Mouse (Mus musculus): ENCODE measurements around the gene Araf. TPM values are rescaled to one million over a fixed set of nuclear protein-coding genes. Genes with fewer than 3 reads are reported as not detected.
"Not testable (repeated sequence)": the region's sequence is repeated elsewhere in the genome, so short reads cannot be mapped to it uniquely, and the experiment has no call there.

Araf gene
- polyA plus RNA-seq (2012; rRNA removed) = 117 and 143 TPM in 2 replicates

GRCm38 (mm10) chrX:20797681-20798080 is at the start of gene Araf:
Gene Araf (plus strand): TSS chrX:20797814.
- no peak for DNase-seq (ENCODE audit: low read depth, low spot score)
- 25% methylated on average over 6 of the region's 7 CpGs for WGBS

DNA sequence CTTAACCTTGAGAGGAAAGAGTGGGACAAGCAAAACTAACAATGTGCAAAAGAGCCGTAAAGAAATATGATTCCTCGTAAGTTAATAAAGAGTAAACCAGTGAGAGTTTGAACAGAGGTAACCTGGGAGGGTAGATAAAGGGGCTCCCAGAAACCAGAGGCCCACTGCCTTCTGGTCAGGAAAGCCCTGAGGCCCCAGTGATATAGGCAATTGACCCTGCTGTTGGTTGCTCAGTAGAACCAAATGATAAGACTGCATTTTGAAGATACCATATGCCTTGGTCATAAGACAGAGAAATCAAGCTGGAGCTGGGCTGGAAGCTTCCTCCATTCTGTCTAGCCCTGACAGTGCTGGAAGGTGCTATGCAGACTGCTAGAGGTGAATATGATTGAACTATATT is 48.8 kb upstream of the Araf start:
- DNase-seq (ENCODE audit: low read depth, low spot score) = no peak
- WGBS = 68% methylated on average over 2 of the region's 2 CpGs

GRCm38 (mm10) chrX:20761201-20761600 is 36.4 kb upstream of the Araf start:
- 62% methylated on average over 4 of the region's 4 CpGs for WGBS
- DNase-seq (ENCODE audit: low read depth, low spot score) = no peak

DNA sequence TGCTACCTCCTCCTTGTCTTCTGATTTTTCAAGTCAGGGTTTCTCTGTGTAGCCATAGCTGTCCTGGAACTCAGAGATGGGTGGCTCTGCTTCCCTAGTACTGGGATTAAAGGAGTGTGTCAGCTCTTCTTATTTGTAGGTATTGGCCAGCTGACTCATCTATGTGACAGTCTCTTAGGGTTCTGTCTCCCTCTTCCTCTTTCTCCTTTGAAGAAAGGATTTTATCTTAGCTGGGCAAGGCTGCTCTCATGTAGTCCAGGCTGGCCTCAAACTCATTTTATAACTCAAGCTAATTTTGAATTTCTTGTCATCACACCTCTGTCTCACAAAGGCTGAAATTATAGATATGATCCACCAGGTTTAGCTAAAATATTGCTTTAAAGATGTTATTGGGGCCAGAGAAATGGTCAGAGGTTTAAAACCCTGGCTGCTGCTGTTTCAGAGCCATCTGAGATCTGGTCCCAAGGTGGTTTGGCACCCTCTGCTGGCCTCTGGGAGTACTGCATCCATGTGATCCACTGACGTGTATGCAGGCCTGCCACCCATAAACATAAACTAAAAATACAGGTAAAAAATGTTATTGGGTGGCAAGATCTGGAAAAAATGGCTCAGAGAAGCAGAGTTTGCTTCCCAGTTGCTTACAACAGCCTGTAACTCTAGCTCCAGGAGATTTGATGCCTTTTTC is 26.8 kb upstream of the Araf start:
- DNase-seq (ENCODE audit: low read depth, low spot score) = peak; percentile 55
- 12% methylated on average over 1 of the region's 1 CpGs for WGBS

DNA sequence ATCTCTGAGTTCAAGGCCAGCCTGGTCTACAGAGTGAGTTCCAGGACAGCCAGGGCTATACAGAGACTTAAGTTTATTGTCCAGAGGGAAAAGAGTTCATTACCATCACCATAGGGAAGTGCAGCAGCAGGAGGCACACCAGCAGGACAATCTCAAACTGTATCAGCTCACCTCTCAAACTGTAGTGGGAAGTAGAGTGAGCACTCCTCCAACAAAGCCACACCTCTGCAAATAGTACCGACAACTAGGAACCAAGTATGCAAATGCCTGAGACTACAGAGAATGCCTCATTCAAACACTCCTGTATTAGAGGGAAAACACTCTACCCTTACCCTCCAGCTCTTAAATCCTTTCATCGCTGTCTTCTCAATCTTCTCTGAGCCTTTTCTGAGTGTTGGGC is 25.9 kb upstream of the Araf start:
- 38% methylated on average over 2 of the region's 2 CpGs for WGBS
- DNase-seq (ENCODE audit: low read depth, low spot score) = no peak

DNA sequence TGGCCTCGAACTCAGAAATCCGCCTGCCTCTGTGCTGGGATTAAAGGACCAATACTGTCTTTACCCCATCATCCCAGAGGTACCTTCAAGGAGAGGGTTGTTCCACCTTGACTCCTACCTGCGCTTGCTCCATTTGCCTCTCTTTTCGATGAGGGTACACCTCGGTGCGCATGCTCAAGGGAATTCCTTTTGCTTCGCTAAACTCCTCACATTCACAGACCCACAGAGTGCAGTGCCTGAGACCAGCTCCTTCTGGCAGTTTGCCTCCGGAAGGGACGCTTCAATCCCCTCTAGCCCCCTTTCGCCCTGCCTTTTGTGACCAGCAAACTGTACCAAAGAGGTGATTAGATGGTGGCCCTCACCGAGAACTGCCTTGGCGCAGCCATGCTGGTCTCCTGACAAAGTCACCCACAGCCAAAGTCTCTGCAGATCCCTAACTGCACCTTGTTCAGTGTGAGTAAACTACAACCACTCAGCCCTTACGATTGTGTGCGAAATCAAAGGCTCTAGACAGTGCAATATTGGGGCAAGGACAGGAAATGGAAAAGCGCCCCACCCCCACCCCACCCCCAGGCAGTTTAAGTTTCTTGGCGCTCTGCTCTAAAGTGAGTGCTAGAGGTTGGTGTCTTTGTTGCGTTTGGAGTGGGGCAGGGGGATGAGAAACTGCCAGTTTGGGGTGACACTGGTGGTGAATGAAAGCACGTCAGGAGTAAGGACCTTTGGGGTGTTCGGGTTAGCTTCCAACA is 22.2 kb upstream of the Araf start:
- no peak for DNase-seq (ENCODE audit: low read depth, low spot score)
- WGBS = 57% methylated on average over 19 of the region's 19 CpGs

DNA sequence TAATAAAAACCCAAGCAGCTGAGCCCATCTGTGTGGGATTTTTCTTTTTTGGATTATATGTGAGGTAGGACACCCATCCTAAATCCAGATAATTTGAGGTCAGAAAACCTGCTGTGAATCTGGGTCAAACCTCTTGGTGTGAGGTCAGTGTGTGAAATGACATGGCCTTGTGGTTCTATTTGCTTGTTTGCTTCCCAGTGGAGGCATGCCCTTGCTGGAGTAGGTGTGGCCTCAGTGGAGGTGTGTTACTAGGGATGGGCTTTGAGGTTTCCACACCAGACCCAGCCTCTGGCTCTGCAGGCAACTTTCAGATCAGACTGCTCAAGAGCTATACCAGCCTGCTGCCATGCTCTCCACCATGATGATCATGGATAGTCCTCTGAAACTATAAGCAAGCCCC is 20.0 kb upstream of the Araf start:
- no peak for DNase-seq (ENCODE audit: low read depth, low spot score)

- no peak for DNase-seq (ENCODE audit: low read depth, low spot score)
- 75% methylated on average over 2 of the region's 2 CpGs for WGBS
These were observed 10.3 kb upstream of the Araf start for GRCm38 (mm10) chrX:20787309-20787708.

DNA sequence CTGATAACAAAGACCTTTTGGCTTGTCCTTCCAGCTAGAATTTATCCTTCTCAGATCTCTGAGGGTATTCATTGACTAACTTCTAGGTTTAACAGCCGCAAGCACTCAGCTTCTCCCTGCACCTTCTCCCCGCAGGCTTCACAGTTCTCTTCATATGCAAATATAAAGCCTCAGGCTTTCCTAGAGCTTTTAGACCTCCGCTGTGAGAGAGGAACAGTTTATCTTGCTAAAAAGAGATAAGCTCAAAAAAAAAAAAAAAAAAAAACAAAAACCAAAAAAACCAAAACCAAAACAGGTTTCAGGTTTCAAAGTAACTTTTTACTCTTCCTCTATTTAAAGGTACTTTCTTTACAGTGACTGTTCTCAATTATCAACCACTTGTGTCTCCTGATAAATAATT is 5.2 kb upstream of the Araf start:
- no peak for DNase-seq (ENCODE audit: low read depth, low spot score)
- WGBS = 64% methylated on average over 3 of the region's 3 CpGs

DNA sequence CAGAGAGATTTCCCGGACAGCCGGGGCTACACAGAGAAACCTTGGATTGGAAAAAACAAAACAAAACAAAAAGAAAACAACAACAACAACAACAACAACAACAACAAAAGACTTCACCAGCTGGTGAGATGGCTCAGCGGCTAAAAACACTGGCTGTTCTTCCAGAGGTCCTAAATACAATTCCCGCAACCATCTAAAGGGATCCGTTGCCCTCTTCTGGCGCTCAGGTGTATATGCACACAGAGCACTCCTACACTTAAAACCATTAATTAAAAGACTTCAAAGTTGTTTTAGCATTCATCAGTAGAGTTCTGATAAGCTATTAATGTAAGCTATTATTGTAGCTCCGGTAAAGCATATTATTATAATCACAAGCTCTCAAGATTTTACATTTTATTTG is 4.4 kb upstream of the Araf start:
- WGBS = 73% methylated on average over 7 of the region's 7 CpGs
- no peak for DNase-seq (ENCODE audit: low read depth, low spot score)

GRCm38 (mm10) chrX:20794229-20794628 is 3.4 kb upstream of the Araf start:
- 56% methylated on average over 5 of the region's 5 CpGs for WGBS
- DNase-seq (ENCODE audit: low read depth, low spot score) = no peak

- WGBS = 22% methylated on average over 21 of the region's 21 CpGs
- DNase-seq (ENCODE audit: low read depth, low spot score) = no peak
These were observed 655 bp downstream of the Araf start for GRCm38 (mm10) chrX:20798141-20798796.

DNA sequence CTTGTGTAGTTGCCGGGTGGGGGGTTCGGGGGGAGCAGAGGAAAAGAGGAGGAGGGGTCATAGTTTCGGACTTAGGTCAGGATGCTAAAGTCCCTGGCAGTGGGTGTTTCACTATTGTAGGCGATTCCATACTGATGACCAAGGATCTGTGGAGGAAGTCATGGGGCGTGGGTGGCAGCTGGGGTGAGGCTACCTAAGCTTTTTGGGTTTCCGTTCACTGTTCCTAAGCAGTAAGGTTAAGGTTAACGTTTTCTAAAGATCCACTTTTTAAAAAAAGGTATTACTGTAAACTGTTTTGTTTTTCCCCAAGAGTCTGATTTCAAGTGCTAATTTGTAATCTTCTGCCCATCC is 1.2 kb downstream of the Araf start:
- 21% methylated on average over 7 of the region's 7 CpGs for WGBS
- DNase-seq (ENCODE audit: low read depth, low spot score) = no peak

- no peak for DNase-seq (ENCODE audit: low read depth, low spot score)
- 67% methylated on average over 2 of the region's 2 CpGs for WGBS
These were observed 3.8 kb downstream of the Araf start for GRCm38 (mm10) chrX:20801456-20801855.

DNA sequence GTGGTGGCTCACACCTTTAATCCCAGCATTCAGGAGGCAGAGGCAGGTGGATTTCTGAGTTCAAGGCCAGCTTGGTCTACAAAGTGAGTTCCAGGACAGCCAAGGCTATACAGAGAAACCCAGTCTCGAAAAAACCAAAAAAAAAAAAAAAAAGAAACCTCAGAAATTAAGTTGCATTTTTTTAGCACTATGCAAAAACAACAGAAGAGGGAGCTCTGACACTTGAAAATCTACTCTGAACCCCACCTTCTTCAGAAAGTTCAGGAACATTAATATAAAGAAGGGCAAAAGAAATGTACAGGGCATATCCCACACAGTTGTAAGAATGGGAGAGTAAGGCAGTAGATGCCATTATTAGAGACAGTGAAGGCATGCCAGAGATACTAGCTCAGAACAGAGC is 6.7 kb downstream of the Araf start:
- 0% methylated on average over 1 of the region's 1 CpGs for WGBS
- DNase-seq (ENCODE audit: low read depth, low spot score) = not testable (repeated sequence)

DNA sequence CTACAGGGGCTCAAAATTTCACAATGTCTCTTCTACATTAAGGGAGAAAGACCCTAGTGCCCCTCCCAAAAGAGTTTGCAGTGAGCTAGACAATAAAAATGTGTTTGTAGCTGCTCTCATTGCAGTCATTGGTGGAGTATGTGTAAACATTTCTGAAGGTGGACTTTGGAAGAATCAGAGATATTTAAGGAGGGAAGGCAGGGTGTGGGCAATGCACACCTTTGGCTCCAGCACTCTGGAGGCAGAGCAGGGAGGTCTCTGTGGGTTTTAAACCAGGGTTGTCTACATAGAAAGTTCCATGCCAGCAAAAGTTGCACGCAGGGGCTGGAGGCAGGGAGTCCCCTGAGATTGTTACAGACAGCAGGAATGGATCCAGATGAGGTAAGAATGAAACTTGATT is 8.7 kb downstream of the Araf start:
- no peak for DNase-seq (ENCODE audit: low read depth, low spot score)
- WGBS = 41% methylated on average over 1 of the region's 1 CpGs

DNA sequence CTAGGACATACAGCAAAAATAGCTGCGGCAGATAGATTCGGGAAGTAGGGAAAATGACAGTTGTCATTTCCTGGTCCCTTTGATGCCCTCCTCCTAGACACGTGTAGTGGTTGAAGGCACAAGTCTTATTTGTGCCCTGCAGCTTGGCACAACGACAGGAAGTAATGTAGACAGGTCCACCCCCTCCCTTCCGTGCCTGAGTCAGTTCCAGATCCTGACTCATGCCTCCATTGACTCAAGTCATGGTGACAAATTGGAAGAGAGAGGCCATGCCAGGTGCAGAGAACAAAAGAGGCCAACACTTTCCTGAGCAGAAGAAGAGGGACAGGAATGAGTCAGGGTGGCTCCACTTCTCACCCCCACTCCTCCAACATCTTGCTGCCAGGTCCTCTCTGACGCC is 19.4 kb downstream of the Araf start:
- no peak for DNase-seq (ENCODE audit: low read depth, low spot score)
- 49% methylated on average over 6 of the region's 6 CpGs for WGBS

- no peak for DNase-seq (ENCODE audit: low read depth, low spot score)
- 17% methylated on average over 19 of the region's 19 CpGs for WGBS
These were observed 21.6 kb downstream of the Araf start for GRCm38 (mm10) chrX:20819204-20819628.

- 33% methylated on average over 8 of the region's 8 CpGs for WGBS
- DNase-seq (ENCODE audit: low read depth, low spot score) = no peak
These were observed 22.3 kb downstream of the Araf start for GRCm38 (mm10) chrX:20819708-20820426.

- DNase-seq (ENCODE audit: low read depth, low spot score) = no peak
- 18% methylated on average over 5 of the region's 5 CpGs for WGBS
These were observed 31.3 kb downstream of the Araf start for GRCm38 (mm10) chrX:20828934-20829333.

All from large intestine, adult 2 months (tissue).